Mouse (Mus musculus) thymus, postnatal 0 days (tissue): ENCODE measurements at regions not wholly inside any gene's neighbourhood (a gene's known extent, or its start where the extent isn't known, plus 50 kb on each side); places are given as distances from the start of the nearest gene placed in this dataset.

ENCODE experiments used
- DNase-seq: peaks from one replicate; pipeline ENCODE4 v3.0.0-alpha.2; 2015; ENCODE audit warnings: low spot score

DNA sequence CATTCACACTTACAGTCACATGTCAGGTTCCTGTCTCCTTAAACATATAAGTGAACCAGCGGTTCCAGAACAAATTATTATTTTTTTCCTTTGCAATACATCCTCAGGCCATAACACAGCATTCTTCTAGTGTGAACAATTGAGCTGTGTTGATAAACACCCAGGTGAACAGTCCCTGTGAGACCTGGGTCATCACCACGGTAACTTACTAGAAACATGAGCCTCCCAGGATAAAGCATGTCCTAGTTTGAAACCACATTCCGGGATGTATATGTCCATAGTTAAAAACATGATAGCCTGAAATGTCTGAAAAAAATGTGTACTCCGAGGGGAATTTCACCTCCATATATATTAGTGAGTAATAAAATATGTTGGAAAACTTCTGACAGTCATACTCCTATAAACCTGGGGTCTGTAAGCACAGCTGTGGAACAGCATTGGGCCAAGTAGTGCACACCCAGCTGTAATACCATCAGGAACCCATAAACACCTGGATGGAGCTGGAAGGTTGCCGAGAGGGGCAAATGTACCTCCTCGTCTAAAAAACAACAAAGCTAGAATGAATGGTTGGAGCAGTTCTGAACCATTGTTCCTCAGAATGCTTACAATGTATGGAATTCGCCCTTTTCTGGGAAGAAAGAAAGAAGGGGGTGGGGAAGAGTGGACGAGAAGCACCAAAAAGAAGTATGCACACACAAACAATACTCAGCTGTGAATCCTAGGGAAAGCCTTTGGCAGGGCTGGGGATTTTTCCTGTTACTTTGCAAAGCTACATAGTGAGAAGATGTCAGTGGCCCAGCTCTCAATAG, 232.9 kb downstream of the Irs2 start:
- DNase-seq, result no peak

DNA sequence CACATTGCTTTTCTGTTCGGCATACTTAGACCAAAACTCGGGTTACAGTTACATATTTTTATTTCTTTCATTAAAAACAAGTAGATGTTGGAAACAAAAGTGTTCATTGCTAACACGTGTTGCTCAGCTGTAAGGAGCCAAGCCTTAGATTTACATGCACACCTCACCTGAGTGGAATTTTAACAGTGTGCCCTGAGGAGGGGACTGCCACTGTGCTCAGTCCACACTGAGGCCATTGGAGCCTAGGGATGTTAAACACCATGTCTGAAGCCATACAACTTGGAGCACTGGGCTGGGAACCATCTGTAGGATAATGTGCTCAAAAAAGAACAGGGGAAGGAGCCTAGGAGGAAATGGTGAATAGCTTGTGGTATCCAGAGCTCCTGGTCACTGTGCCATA, 233.5 kb downstream of the Irs2 start:
- DNase-seq, result no peak

DNA sequence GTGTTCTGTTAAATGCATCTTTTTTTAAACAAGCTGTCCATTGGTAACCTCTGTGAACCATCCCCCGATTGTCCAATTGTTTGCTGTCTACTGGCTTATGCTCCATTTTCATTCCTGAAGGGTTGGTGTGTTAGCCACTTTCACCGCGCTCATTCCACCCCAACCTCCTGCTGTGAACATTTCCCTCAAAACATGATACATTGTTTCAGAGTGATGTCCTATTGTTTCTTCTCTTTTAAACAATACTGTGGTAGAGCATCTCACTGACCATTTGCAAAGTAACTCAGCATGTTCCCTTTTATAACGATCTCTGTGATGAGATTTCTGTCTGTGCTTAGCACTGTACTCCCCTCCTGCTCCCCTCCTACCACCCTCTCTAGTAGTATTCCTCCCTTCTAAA, 240.1 kb downstream of the Irs2 start:
- DNase-seq, result no peak

DNA sequence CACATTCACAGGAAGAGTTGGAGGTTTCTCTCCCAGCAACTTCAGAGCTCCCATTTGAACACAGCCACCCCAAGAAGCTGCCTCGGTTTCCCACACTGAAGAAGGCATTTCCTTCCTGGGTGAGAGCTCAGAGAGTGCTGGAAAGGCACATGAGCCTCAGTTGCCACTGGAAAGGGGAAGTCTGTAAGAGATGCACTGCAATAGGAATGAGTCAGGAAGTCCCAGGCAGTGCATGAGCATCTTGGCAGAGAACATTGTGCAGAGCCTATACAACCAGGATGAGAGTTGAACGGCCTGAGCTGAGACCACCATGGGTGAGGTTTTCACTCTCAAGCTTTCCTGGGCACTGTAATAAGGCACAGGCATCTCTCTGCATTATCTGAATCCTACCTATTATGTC, 244.4 kb downstream of the Irs2 start:
- DNase-seq, result no peak

DNA sequence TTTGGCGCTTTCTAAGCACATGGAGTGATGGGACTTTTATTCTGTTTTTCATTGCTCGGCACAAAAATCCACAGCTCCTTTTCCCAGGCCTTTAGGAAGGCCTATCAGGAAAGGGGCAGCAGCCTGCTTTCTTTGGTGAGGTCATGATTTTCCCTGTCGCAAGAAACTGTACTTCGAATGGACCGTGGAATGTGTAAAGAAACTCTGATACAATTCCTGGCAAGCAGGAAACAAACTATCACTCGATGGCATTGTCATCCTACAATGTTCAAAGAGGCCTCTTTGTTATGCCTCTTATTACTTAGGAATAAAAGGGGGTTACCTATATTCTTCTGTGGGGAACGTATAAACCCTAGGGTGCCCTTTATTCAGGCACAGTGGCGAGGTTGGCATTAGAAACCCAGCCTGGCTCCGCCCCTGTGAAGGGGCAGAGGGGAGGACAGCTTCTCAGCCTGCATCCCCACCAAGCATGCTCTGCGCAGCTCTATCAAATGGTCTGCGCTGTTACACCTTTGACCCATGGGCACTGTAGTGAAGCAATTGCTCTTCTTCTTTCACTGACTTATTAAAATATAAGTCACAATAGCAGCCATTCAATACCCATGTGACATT, 246.5 kb downstream of the Irs2 start:
- DNase-seq, result no peak

DNA sequence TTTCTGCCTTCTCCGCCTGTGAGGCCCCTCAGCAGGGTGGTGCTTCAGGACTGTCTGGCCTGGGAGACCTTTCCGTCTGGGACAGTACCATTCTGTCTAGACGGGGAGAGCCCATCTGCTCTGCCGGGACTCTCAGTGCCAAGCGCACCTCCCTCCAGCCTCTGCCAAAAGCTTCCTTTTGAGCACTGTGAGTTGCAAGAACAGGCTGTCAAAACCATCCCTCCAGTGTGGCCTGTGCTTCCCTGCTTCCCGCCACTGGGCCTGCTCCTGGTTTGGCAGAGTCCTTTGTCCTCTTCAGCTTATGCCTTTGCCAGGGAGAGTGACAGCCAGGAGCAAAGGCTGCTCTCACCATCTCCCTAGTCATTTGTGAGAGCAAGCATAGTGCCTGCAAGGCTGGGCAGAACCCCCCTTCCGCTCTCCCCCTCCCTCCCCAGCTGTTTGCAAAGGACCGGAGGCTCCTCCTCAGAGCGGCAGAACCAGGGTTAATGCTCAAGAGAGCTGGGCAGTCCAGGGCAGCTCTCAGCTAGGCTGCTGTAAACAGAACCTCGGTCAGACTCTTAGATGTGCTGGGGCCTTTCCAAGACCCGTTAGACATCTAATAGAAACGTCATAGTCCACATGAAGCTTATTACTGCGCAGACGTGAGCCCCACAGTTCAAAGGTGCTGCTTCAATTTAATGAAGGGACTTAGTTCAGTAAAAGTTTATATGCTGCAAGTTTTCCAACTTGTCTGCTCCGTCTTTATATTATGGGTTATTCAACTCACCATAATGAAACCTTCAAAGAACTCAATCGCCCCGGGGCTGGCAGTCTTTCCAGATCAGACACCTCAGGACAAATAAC, 247.2 kb downstream of the Irs2 start:
- DNase-seq, result no peak

DNA sequence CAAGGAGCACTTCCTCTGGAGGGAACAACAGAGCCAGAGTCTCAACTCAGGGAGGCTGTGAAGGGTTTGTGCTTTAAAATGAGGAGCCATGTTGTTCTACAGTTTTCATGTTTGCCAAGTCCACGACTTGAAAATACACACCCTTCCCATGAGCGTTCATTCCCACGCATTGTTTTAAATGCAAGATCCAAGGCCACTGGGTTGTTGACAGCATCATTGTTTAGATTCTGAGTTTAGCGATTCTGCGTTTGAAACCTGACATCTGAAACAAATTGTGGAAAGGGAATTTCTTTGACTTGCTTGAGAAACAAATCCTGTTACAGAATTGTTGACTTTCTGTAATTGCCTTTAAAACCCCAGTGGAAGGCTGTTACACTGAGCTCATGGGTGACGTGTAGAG, 248.0 kb downstream of the Irs2 start:
- no peak for DNase-seq

DNA sequence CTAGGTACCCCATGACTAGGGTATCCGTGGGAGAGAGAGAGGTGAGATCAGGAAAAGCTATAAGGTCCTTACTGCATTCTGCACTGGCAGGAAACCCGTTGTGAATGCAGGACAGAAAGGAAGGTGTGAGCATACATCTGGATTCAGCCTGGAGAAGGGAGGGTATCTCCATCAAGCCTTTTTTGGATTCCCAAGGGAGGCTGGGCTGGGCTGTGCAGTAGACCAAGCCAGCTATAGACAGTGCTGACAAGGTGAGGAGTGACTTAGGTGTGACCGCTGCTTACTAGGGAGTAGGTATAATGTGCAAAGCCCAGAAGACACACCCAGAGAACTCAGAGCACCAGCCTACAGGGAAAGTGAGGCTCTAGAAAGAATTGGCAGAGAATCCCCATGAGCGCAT, 250.1 kb downstream of the Irs2 start:
- no peak for DNase-seq

DNA sequence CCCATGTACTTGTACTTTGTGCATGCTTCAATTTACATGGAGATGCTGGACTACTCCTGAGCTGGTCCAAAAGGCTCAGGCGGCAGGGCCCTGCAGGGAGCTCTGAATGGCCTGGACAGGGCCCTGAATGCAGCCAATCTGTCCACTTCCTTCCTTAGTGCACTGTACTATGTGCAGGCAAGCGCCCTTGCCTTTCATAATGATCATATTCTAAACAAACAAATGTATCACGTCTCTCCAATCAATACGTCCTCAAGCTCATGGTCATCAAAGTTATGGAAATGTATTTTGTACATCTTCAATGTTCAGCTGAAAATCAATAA, 253.3 kb downstream of the Irs2 start:
- no peak for DNase-seq

DNA sequence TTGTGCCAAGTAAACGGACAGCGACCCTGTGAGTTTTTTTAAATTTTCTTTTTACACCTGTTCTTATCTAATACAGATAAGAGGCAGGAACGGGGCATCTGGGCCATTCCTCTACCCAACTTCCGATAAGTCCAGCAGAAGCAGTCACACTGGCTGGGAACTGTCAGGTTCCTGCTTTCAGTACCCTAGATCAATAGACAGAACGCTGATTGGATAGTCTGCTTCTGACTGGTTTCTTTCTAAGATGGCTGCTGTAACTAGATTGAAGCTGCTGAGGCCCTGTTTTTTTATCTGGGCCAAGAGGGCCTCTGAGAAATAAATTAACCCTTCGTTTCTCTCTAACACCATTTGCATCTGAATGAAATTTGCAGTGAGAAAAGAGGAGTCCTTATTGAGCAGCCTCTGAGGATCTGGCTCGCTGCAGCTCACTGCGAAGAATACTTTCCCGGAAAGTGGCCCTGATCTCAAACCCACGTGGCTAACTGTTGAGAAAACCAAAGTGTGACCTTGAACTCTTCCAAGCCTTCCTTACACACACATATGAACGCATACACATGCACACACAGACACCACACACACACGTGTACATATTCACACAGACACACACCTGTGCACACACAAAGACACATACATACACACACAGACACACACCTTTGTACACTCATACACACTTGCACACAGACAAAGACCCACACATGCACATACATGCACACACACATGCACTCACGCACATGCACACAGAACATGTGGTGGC, 253.8 kb downstream of the Irs2 start:
- DNase-seq, result no peak

DNA sequence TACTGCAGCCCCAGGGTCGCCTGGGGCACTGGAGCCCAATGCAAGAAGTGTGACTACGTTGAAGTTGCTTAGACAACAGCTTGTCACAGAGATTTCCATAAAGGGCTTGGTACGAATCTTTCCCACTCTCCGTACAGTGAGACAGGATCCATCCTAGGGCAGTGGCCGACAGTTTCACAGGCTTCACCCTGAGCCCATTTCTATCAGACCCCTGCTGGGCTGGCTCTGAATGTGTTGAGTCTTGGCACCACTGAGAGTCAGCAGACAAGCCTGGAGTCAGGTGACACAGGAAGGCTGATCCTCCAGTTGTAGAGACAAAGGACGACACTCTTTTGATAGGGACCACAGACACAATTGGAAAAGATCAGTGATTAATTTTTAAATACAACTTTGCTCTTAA, 255.2 kb downstream of the Irs2 start:
- no peak for DNase-seq

DNA sequence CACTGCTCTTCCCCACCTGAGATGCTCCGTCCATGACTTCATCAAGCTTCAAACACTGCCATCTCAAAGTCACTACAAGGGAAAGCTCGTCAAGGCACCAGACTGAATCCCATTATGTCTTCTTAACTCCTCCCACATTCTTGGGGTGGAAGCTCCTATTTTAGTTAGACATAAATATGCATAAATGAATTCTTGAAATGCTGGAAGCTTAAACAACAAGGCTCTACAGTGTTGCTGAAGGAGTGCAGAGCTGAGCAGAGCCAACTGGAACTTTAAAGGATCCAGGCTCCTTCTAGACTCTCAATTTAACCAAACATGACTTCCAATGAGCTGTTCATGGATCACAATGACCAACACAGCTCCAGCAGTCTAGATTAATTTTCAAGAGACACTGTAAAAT, 261.1 kb downstream of the Irs2 start:
- no peak for DNase-seq

DNA sequence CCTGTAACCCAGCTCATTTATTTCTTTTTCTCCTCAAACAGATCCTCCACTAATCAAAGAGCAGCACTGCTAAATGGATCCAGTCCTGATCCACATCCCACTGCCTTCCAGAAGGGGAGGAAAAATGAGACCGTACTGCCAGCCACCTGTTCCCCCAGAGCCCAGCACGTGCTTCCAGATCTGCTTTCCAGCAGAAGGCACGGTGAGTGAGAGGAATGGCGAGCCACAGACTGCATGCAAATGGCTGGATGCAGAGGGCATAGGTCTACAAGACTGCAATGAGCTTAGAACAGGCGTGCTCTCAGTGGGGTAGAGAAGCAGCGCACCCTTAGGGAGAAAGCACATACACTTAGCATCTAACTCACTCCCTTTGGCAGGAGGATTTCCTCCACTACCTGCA, 265.0 kb downstream of the Irs2 start:
- no peak for DNase-seq

DNA sequence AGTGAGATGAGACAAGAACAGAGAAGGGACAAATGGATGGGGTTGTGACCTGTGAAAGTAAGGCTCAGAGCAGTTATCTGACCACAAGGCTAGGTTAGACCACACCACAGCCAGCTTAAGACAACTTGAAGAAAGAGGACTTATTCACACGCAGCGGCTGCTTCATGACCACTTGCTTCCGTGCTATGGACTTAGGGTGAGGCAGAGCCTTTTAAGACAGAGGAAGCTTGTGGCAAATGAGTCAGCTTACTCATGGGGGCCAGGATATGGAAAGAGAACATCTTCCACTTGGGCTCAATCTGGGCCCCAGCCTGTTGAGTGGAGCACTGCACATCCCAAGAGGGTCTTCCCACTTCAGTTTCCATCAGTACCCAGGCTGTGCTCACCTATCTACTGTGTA, 267.4 kb downstream of the Irs2 start:
- DNase-seq, result peak; percentile 5

DNA sequence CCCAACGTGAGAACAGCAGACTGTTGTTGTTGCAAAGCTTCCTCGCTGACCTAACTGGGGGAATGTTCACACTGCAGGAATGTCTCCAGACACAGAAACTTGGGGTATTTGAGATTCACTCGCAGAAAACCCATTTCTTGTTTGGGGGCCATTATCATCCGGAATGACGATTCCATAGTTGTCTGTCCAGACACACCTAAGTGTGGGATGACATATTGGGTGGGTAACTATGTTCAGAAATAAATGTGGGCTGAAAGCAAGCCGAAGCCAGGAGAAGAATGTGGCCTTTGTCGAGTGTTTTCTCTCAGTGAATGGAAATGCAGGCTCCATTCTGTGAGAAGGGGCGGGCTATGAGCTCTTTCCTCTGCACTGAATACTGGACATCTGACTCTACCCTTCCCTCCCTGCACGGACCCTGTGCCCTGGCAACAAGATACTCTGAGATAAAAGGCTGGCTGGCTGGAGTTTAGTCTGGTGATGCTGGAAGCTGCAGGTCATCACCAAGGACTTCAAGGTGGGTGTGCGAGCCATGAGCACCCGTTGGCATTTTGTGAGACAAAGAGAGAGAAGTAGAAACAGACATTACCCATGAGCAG, 269.7 kb downstream of the Irs2 start:
- no peak for DNase-seq

DNA sequence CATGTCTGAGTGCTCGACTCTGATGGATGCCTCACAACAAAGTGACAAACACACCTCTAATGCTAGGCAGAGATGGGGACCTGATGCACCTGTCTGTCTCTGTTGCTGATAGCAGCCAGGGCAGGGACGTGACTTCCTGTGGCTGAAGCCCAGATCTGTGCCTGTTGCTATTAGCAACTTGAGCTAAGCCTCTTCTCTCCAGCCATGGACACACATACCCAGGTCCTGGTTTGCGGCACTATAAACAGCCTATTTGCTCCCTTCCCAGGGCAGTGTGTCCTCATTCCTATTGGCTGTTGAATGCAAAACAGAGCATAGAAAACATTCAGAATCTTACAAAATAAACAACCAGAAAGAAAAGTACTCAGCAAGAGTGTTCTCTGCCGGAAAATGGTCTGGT, 273.5 kb downstream of the Irs2 start:
- no peak for DNase-seq

DNA sequence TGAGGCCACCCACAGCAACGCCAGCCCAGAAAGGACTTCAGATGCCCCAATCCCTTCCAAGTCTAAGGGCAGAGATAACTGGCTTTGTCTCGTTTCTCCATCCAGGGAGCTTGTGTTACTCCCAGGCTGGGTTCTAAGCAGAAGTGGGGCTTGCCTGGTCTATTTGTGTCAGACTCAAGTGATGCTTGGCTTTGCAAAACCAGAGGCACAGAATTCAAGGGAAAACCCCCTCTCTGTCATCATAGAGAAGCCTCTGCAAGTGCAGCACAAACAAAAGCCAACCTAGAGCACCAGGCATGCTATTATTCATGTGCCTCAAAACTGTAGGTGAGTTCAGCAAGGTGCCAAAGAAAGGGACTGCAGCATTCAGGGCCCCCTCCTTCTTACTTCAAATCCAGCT, 284.9 kb downstream of the Irs2 start:
- no peak for DNase-seq

DNA sequence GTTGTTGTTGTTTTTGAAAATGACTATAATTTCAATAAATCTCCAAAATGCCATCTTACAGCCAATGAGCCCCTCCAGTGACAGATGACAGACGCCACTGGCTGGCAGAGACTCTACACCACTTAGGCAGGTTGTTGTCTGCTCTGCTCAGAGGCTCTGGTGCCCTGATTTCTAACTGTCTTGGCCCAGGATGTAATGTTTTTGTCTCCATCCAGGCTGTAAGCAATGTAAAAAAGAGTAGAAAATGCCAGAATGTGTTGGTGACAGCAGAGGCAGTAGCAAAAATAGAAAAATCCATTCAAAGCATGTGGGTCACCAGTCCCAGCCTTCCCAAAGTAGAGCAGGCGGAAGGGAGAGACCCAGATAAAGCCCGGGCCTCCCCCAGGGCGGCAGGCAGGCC, 285.5 kb downstream of the Irs2 start:
- no peak for DNase-seq

DNA sequence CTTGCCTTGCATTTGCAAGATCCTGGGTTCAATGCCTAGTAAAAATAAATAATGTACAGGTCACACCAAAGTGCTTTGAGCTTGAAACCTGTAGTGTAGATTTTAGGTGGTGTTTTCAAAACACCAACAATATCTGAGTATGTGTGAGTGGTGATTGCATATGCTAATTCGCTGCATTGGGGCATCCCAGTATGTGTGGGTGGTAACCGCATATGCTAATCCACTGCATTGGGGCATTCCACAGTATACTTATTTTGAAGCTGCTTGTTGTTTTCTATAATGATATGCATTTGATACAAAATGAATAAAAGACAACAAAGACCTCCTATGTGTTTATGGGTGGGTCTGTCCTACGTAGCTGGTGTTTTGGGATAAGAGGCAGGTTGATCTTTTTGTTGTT, 285.9 kb downstream of the Irs2 start:
- no peak for DNase-seq

DNA sequence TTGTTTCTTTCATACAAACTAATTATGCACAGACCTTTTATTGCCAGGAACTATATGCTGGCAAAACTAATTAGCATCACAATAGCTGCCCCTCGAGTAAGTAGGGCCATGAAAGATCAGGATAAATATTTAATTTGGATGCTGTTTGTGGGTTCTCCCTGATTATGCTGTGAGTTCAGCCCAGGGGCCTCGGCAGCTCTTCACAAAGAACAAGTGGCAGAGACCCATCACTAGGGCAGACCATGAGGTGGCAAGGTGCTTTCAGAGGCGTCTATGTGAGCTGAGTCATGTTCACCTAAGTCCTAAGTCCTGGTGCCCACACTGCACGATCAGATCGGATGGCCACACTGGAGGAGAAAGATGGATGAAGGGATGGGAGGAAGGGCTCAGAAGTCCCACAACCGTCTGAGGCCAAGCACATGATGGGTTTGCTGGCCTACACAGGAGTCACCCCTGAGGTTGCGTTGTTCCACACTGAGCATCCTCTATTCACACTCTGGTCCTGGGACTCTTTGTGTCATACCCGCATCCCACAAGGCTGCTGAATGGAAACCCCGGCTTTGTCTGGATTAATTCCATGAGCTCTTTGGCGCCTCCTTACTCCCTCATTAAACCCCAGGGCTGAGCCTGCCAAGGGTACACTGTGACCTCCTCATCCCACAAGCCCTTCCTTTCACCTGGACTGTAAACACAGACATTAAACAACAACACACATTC, 287.0 kb downstream of the Irs2 start:
- no peak for DNase-seq

DNA sequence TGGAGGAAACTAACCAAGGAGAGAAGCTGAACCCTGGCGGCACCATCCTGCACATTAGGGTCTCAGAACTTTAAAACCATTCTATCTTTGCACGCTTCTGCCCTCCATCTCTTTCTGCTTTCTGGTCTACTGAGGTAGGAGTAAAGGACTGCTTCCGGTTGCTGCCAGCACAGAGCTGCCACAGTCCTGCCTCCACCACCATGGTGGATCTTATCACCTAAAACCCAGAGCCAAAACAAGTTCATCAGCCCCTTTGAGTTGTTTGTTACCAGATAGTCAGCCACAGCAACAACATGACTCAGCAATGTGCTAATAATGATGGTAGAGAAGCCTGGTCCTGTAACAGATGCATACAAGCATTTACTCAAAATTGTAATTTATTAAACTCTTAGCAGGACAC, 287.9 kb downstream of the Irs2 start:
- DNase-seq, result no peak
